Mouse (Mus musculus): Measurements from ENCODE around the gene C3. TPM values are rescaled to one million over a fixed set of nuclear protein-coding genes. Genes with fewer than 3 reads are reported as not detected.

Gene C3
- polyA plus RNA-seq, 1 experiment from 2014 or later: 0.82 TPM

DNA sequence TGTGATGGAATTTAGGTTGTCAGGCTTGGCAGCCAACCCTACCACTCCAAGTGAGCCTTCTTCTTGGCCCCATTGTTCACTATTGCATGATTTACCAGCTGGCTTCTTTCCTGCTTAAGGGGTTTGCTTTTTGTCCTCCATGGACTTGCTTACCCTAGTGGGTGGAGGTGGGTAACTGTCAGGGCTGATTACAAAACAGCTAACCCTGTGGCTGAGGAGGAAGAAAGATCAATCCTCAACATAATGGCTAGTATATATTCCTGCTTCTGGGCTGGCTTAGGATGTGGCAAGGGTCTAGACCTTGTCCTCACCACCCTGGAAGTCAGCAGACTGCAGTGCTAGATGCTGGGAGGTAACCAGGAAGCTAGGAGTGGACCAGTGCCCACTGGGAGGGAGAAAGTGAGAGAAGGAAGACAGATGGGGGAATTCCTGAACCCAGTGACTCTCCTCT lies 3.4 kb upstream of the C3 start:
- Histone ChIP-seq H3K9ac (replicated peaks; ENCODE audit: low read depth, low read length) (no peak overlapping the region), H3K9me3 (ENCODE audit: control insufficient read depth, low read length) (no peaks in the 10 kb centered on the region), H3K4me1 (ENCODE audit: control insufficient read depth, insufficient read depth, low read length) (no peaks in the 10 kb centered on the region), H3K36me3 (ENCODE audit: control insufficient read depth, insufficient read depth, low read length) (peaks cover 12% of the 10 kb centered on the region), H3K4me2 (ENCODE audit: low read depth, low read length) (no peak overlapping the region), H3K27ac (ENCODE audit: low read depth, low read length) (no peak overlapping the region), H3K27me3 (ENCODE audit: control insufficient read depth, insufficient read depth, low read length) (no peaks in the 10 kb centered on the region), H3K4me3 (ENCODE audit: low read depth, low read length) (no peak overlapping the region)
- no peak for ATAC-seq (ENCODE audit: low read depth)

DNA sequence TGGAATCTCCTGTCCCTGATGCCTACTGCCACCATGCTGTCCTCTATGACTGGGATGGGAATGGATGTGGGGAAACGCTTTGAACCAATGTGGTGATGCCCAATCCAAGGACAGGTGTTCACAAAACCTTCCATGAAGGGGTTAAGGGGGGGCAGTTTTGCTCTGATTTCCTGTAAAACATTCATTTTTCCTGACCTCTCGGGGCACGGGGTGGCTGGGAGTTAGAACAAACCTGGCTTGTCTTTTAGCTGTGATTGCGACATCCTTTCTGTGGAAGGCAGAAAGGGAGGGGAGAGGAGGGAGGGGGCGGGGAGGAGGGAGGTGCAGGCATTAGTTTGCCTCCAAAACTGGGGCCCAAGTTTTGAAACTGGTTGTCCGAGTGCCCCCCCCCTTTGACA lies 2.8 kb upstream of the C3 start:
- no peak for ATAC-seq (ENCODE audit: low read depth)
- Histone ChIP-seq H3K9ac (replicated peaks; ENCODE audit: low read depth, low read length) (no peak overlapping the region), H3K9me3 (ENCODE audit: control insufficient read depth, low read length) (no peaks in the 10 kb centered on the region), H3K27me3 (ENCODE audit: control insufficient read depth, insufficient read depth, low read length) (no peaks in the 10 kb centered on the region), H3K36me3 (ENCODE audit: control insufficient read depth, insufficient read depth, low read length) (peaks cover 7% of the 10 kb centered on the region; the same call in 1 of the 2 replicates), H3K27ac (ENCODE audit: low read depth, low read length) (no peak overlapping the region), H3K4me2 (ENCODE audit: low read depth, low read length) (no peak overlapping the region), H3K4me1 (ENCODE audit: control insufficient read depth, insufficient read depth, low read length) (no peaks in the 10 kb centered on the region), H3K4me3 (ENCODE audit: low read depth, low read length) (no peak overlapping the region)
- 71% methylated on average over 6 of the region's 6 CpGs for WGBS

DNA sequence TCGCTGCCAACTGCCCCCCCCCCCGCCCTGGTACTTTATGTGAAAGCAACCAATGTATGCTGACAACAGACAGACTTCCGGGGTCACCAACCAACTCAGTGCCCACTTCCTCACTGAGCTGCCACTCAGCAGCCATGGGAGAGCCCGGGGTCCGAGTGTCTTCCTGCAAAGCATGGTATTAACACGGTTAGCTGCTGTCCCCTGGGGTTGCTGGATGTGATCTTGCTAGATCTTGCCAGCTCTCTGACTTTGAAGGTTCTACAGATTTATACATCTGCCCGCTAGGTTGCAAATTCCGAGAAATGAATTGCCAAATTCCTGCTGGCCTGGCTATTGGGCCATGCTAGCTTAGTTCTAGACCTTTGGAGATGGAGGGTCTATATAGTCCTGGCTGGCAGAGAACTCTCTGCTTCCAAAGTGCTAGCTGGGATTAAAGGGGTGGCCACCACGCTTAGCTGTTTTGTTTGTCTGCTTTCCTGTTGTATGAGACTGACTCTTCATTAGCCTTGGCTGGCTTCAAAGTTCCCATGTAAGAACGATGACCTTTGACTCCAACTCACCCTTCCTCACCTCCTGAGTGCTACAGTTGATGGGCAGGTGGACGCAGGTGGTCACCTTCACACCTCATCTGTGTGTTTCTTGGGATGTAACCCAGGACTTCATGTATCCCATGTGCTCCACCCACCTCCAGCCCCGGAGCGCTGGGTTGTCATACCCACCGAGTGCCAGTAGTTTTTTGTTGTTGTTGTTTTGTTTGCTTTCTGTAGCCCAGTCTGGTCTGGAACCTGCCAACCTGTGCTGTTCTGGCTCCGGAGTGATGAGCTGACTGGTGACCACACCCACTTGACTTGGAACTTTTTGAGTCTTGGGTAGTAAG lies 2.2 kb upstream of the C3 start:
- H3K4me1 ChIP-seq (ENCODE audit: control insufficient read depth, insufficient read depth, low read length): no peaks in the 10 kb centered on the region
- no peak overlapping the region for H3K27ac ChIP-seq (ENCODE audit: low read depth, low read length)
- no peak overlapping the region for H3K4me3 ChIP-seq (ENCODE audit: low read depth, low read length)
- H3K4me2 ChIP-seq (ENCODE audit: low read depth, low read length): no peak overlapping the region
- peaks cover 7% of the 10 kb centered on the region; the same call in 1 of the 2 replicates for H3K36me3 ChIP-seq (ENCODE audit: control insufficient read depth, insufficient read depth, low read length)
- H3K9me3 ChIP-seq (ENCODE audit: control insufficient read depth, low read length): no peaks in the 10 kb centered on the region
- H3K27me3 ChIP-seq (ENCODE audit: control insufficient read depth, insufficient read depth, low read length): no peaks in the 10 kb centered on the region
- ATAC-seq (ENCODE audit: low read depth): no peak
- 80% methylated on average over 14 of the region's 15 CpGs for WGBS
- H3K9ac ChIP-seq (replicated peaks; ENCODE audit: low read depth, low read length): no peak overlapping the region

DNA sequence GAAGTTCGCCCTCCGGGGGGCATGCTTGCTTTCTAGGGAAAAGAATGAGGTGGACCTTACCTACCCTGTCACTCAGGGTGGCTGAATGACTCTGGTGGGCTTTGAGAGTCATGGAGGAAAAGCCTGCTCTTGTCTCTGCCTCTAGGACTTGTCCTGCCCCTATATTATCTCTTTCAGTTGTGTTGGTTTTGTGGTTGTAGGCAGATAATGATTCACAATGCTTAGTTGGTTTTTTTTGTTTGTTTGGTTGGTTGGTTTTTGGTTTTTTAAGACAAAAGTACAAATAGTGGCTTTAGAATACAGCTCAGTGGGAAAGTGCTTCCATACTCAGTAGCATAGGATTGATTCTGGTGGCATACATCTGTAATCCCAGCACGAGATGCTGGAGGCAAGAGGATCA lies 937 bp upstream of the C3 start:
- 83% methylated on average over 3 of the region's 3 CpGs for WGBS
- no peak for ATAC-seq (ENCODE audit: low read depth)
- H3K27ac ChIP-seq (ENCODE audit: low read depth, low read length): no peak overlapping the region

DNA sequence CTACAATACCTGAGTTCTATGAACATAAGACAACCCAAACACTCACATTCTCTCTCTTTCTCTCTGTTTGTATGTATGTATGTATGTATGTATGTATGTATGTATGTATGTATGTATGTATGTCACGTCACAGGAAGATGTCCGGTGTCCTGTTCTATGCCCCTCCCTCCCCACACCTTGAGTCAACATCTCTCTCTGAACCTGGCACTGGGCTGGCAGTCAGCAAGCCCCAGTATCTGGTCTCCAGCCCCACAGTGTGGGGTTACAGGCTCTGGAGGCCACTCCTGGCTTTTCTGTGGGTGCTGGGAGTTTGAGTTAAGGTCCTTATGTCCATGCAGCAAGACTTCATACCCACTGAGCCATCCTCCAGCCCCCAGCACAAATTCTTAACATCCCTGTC lies 468 bp downstream of the C3 start:
- Histone ChIP-seq H3K4me3 (ENCODE audit: low read depth, low read length) (no peak overlapping the region), H3K9ac (replicated peaks; ENCODE audit: low read depth, low read length) (no peak overlapping the region), H3K9me3 (ENCODE audit: control insufficient read depth, low read length) (no peaks in the 10 kb centered on the region), H3K36me3 (ENCODE audit: control insufficient read depth, insufficient read depth, low read length) (no peaks in the 10 kb centered on the region), H3K27me3 (ENCODE audit: control insufficient read depth, insufficient read depth, low read length) (no peaks in the 10 kb centered on the region), H3K4me2 (ENCODE audit: low read depth, low read length) (no peak overlapping the region), H3K4me1 (ENCODE audit: control insufficient read depth, insufficient read depth, low read length) (no peaks in the 10 kb centered on the region), H3K27ac (ENCODE audit: low read depth, low read length) (no peak overlapping the region)
- WGBS: 88% methylated on average over 2 of the region's 2 CpGs
- no peak for ATAC-seq (ENCODE audit: low read depth)

More for the DNA sequence above, 937 bp upstream of the C3 start:
- no peak overlapping the region for H3K4me2 ChIP-seq (ENCODE audit: low read depth, low read length)
- no peaks in the 10 kb centered on the region for H3K27me3 ChIP-seq (ENCODE audit: control insufficient read depth, insufficient read depth, low read length)
- H3K9ac ChIP-seq (replicated peaks; ENCODE audit: low read depth, low read length): no peak overlapping the region
- H3K9me3 ChIP-seq (ENCODE audit: control insufficient read depth, low read length): no peaks in the 10 kb centered on the region
- H3K4me3 ChIP-seq (ENCODE audit: low read depth, low read length): no peak overlapping the region
- H3K4me1 ChIP-seq (ENCODE audit: control insufficient read depth, insufficient read depth, low read length): no peaks in the 10 kb centered on the region
- H3K36me3 ChIP-seq (ENCODE audit: control insufficient read depth, insufficient read depth, low read length): no peaks in the 10 kb centered on the region

DNA sequence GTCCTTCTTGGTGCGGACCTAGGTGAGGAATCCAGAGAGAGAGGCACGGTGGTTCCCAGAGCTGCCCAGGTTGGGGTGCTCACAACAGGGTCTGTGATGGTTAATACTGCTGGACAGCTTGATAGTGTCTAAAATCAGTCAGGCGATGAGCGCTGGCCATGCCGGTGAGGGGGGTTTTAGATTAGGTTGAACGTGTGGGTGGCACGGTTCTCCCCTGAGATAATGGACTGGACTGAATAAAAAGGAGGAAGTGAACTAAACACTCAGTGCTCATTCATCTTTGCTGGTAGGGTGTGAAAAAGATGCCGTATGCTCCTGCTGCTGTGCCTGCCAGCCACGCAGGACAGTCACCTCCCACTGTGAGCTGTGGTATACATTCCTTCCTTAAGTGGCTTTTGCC lies 4.6 kb downstream of the C3 start:
- 71% methylated on average over 9 of the region's 9 CpGs for WGBS
- ATAC-seq (ENCODE audit: low read depth): no peak
- no peaks in the 10 kb centered on the region for H3K36me3 ChIP-seq (ENCODE audit: control insufficient read depth, insufficient read depth, low read length)
- no peaks in the 10 kb centered on the region for H3K9me3 ChIP-seq (ENCODE audit: control insufficient read depth, low read length)
- no peak overlapping the region for H3K4me3 ChIP-seq (ENCODE audit: low read depth, low read length)
- no peaks in the 10 kb centered on the region for H3K4me1 ChIP-seq (ENCODE audit: control insufficient read depth, insufficient read depth, low read length)
- H3K27me3 ChIP-seq (ENCODE audit: control insufficient read depth, insufficient read depth, low read length): no peaks in the 10 kb centered on the region
- no peak overlapping the region for H3K4me2 ChIP-seq (ENCODE audit: low read depth, low read length)
- H3K9ac ChIP-seq (replicated peaks; ENCODE audit: low read depth, low read length): no peak overlapping the region
- H3K27ac ChIP-seq (ENCODE audit: low read depth, low read length): no peak overlapping the region

DNA sequence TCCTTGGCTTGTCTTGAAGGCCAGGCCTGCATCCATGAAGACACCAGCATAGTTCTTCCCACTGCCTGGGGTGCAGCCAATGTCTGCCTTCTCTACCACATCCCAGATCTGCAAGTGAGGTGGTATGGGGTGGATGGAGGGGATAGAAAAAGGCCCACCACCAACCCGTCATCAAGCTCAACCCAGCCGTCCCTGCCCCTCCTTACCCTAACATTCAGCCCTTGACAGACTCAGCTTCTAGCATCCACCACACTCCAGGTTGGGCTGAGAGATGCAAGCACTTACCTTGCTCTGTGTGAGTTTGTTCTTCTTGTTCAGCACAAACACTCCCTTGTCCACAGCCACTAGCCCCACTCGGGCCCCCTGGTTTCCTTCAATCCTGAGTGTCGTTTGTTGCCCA lies 6.0 kb downstream of the C3 start:
- 86% methylated on average over 4 of the region's 4 CpGs for WGBS
- H3K27ac ChIP-seq (ENCODE audit: low read depth, low read length): no peak overlapping the region
- H3K4me3 ChIP-seq (ENCODE audit: low read depth, low read length): no peak overlapping the region
- no peaks in the 10 kb centered on the region for H3K36me3 ChIP-seq (ENCODE audit: control insufficient read depth, insufficient read depth, low read length)
- no peak overlapping the region for H3K9ac ChIP-seq (replicated peaks; ENCODE audit: low read depth, low read length)
- H3K4me2 ChIP-seq (ENCODE audit: low read depth, low read length): no peak overlapping the region
- no peak for ATAC-seq (ENCODE audit: low read depth)
- no peaks in the 10 kb centered on the region for H3K27me3 ChIP-seq (ENCODE audit: control insufficient read depth, insufficient read depth, low read length)
- no peaks in the 10 kb centered on the region for H3K4me1 ChIP-seq (ENCODE audit: control insufficient read depth, insufficient read depth, low read length)
- H3K9me3 ChIP-seq (ENCODE audit: control insufficient read depth, low read length): no peaks in the 10 kb centered on the region

DNA sequence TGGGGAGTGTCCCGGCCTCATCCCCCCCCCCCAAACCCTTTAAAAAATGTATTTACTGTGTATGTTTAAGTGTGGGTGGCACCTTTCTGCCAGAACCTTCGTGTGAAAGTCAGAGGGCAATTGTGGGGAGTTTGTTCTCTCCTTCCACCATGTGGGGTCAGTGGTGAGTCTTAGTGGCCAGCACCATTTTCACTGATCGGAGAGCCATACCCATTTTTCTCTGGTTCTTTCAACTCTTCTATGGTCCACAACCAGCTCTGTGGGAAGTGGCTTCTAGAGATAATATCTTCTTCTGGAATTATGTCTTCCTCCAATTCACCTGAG lies 8.1 kb downstream of the C3 start:
- Histone ChIP-seq H3K4me2 (ENCODE audit: low read depth, low read length) (no peak overlapping the region), H3K9ac (replicated peaks; ENCODE audit: low read depth, low read length) (no peak overlapping the region), H3K4me3 (ENCODE audit: low read depth, low read length) (no peak overlapping the region), H3K4me1 (ENCODE audit: control insufficient read depth, insufficient read depth, low read length) (no peaks in the 10 kb centered on the region), H3K27ac (ENCODE audit: low read depth, low read length) (no peak overlapping the region), H3K9me3 (ENCODE audit: control insufficient read depth, low read length) (no peaks in the 10 kb centered on the region), H3K36me3 (ENCODE audit: control insufficient read depth, insufficient read depth, low read length) (no peaks in the 10 kb centered on the region), H3K27me3 (ENCODE audit: control insufficient read depth, insufficient read depth, low read length) (no peaks in the 10 kb centered on the region)
- no peak for ATAC-seq (ENCODE audit: low read depth)
- 12% methylated on average over 3 of the region's 3 CpGs for WGBS

DNA sequence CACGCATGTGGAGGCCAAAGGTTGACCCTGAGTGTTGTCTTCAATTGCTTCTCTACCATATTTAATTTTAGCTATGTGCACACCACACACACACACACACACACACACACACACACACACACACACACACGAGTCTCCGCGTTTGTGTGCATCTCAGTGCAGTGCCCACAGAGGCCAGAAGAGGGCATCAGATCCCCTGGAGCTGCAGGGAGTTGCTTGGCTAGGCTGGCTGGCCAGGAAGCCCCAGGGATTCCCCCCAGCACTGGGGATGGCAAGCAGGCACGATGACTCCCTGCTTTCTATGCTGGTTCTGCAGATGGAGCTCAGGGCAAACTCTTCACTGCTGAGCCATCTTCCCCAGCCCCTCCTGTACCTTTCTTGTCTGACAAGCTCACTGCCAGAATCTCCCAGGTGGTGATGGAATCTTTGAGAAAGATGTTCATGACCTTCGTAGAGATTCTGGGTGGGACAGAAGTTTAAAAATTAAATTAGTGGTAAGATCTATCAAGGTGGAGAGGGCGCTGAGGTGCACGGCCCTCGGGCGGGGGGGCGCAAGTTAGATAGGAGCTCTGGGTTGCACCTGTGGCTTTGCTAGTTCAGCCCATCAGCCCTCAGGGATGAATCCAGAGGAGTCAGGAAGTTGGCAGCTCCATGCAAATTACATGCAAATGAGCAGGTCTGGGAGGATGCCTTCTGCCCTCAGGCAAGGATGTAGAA lies 8.6 kb downstream of the C3 start:
- WGBS: 27% methylated on average over 11 of the region's 11 CpGs
- no peak for ATAC-seq (ENCODE audit: low read depth)

More for the DNA sequence above, 8.6 kb downstream of the C3 start:
- Histone ChIP-seq H3K4me3 (ENCODE audit: low read depth, low read length) (no peak overlapping the region), H3K4me2 (ENCODE audit: low read depth, low read length) (no peak overlapping the region), H3K36me3 (ENCODE audit: control insufficient read depth, insufficient read depth, low read length) (no peaks in the 10 kb centered on the region), H3K27me3 (ENCODE audit: control insufficient read depth, insufficient read depth, low read length) (no peaks in the 10 kb centered on the region), H3K4me1 (ENCODE audit: control insufficient read depth, insufficient read depth, low read length) (no peaks in the 10 kb centered on the region), H3K9me3 (ENCODE audit: control insufficient read depth, low read length) (no peaks in the 10 kb centered on the region), H3K27ac (ENCODE audit: low read depth, low read length) (no peak overlapping the region), H3K9ac (replicated peaks; ENCODE audit: low read depth, low read length) (no peak overlapping the region)
